Mouse (Mus musculus): ENCODE results near the gene Tvp23a.

GRCm38 (mm10) chr16:10398755-10399154 is 48.4 kb downstream of the Tvp23a start:
- TF ChIP-seq CTCF (IDR thresholded peaks at IDR 0.05; ENCODE audit: low read depth): no peak
- TF ChIP-seq EP300 (IDR thresholded peaks at IDR 0.05; ENCODE audit: low read depth): no peak
